Mouse (Mus musculus): ENCODE data around the gene Eif5. TPM values are rescaled to one million over a fixed set of nuclear protein-coding genes. Genes with fewer than 3 reads are reported as not detected.

Eif5 gene
- 100 to 1,000 TPM; 665 to 707 TPM for total RNA-seq (2023)

DNA sequence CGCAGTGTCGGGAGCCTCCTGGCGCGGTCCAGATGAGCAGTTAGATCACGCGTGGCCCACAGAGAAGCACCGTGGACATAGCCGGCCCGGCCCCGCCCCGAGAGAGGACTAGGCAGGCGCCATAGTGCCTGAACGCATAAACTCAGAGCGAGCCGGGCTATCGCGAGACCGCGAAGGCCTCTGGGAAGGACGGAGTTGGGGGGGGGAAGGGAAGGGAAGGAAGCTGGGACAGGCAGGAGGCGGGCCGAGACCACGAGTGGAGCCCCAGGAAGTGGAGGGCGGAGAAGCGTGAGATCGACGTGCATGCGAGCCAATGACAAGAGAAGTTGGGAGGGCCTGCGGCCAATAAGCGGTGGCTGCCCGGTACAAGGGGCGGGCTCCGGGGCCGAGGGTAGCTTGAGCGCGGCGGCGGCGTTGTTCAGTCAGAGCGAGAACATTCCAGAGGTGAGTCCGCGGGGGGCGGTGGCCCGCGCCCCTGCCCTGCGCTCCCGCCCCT lies at the start of gene Eif5:
Gene Eif5 (plus strand): TSS at position 221 of the 496 bp plus-strand sequence.

DNA sequence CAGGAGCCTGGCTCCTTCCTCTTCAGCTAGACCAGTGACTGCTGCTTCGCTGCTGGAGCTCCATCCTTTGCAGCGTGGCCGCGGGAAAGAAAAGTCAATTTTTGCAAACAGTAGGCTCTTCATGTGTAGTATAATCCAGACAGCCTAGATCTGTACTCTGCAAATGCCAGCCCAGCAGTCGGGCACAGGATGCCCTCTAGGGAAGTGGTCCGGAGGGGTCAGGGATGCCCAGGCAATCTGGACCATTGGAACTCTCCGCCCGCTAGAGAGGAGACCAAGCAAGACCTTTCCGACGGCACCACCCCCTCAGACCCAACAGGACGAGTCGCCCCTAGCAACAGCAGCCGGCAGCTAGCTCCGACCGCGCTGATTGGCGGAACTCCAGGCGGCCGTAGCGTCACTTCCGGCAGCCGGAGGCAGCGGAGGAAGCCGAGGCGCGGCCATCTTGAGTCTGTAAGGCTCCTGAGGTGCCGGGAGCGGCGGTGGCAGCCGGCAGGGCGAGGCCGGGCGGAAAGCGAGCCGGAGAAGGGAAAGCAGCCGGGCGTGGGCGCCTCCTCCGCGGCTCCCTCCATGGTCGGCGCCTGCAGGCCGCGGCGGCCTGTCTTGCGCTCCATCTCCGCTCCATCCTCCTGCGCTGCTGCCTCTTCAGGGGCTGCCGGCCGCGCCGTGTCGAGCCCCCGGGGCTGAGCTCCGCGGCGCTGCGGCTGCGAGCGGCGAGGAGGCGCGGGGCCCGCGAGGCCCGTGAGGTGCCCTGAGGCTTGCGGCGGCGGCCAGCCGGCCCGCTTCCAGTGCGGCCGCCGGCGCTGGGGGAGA lies 36.5 kb downstream of the Eif5 start, which contains the start of gene Mark3:
Gene Mark3 (plus strand): TSS at position 450 of the 813 bp plus-strand sequence.

Other genes starting within 250 kb of the Eif5 start
- gene Cdc42bpb, start 160.3 kb upstream of the Eif5 start, total RNA-seq (2023): 10 to 100 TPM; 92.7 to 98.8 TPM
- not detected for gene Lbhd2, start 131.2 kb upstream of the Eif5 start, total RNA-seq (2023)
- 1 to 10 TPM; 2.1 to 2.3 TPM for gene Exoc3l4, start 121.0 kb upstream of the Eif5 start, total RNA-seq (2023)
- 100 to 1,000 TPM; 278 to 292 TPM for gene Tnfaip2, start 95.5 kb upstream of the Eif5 start, total RNA-seq (2023)
- gene Gm266, start 52.2 kb upstream of the Eif5 start, total RNA-seq (2023): not detected
- 10 to 100 TPM; 75.3 to 78.6 TPM for gene Mark3, start 36.5 kb downstream of the Eif5 start, total RNA-seq (2023)
- 10 to 100 TPM; 49.9 to 50.1 TPM for gene Ckb, start 134.3 kb downstream of the Eif5 start, total RNA-seq (2023)
- gene Trmt61a, start 140.1 kb downstream of the Eif5 start, total RNA-seq (2023): 1 to 10 TPM; 7.4 to 7.9 TPM
- 10 to 100 TPM; 18.2 to 21.6 TPM for gene Bag5, start 175.2 kb downstream of the Eif5 start, total RNA-seq (2023)
- gene Apopt1, start 175.2 kb downstream of the Eif5 start, total RNA-seq (2023): 10 to 100 TPM; 28.1 to 29.9 TPM
- gene Klc1, start 220.8 kb downstream of the Eif5 start, total RNA-seq (2023): 100 to 1,000 TPM; 118 to 119 TPM